Mouse (Mus musculus) embryonic facial prominence, embryonic 10.5 days (tissue): ENCODE results near the gene A930002H24Rik. TPM values are rescaled to one million over a fixed set of nuclear protein-coding genes. Genes with fewer than 3 reads are reported as not detected.

Experiments
- DNase-seq: peaks from one replicate; pipeline ENCODE4 v3.0.0-alpha.2; 2017; ENCODE audit warnings: low spot score
- H3K27ac ChIP-seq: fragments of 300-500 bp; sonication (generic); replicated peaks from 2 replicates; pipeline ENCODE4 v1.5.1; 2016; ENCODE audit warnings: mild to moderate bottlenecking
- H3K27me3 ChIP-seq: fragments of 300-500 bp; sonication (generic); replicated peaks from 2 replicates; pipeline ENCODE4 v1.6.1; 2016; ENCODE audit warnings: low read depth, mild to moderate bottlenecking; ENCODE audit not compliant: poor library complexity, severe bottlenecking
- H3K36me3 ChIP-seq: fragments of 300-500 bp; sonication (generic); replicated peaks from 2 replicates; pipeline ENCODE4 v1.6.1; 2016; ENCODE audit warnings: mild to moderate bottlenecking, moderate library complexity
- H3K4me1 ChIP-seq: fragments of 300-500 bp; sonication (generic); 2 replicates; pipeline ENCODE4 v1.6.1; 2016
- H3K4me3 ChIP-seq: fragments of 300-500 bp; sonication (generic); 2 replicates; pipeline ENCODE4 v1.5.1; 2016; ENCODE audit warnings: mild to moderate bottlenecking, moderate library complexity
- H3K9me3 ChIP-seq: fragments of 300-500 bp; sonication (generic); 2 replicates; pipeline ENCODE4 v1.6.1; 2016; ENCODE audit warnings: mild to moderate bottlenecking
- WGBS: fragments of 180-500 bp; shearing (Covaris S2); methylation state at CpG from one replicate; pipeline ENCODE4 v1.1.7; 2016; 5-methylcytosine and 5-hydroxymethylcytosine counted together
- polyA plus RNA-seq: library from polyadenylated mRNA; unstranded; fragments of >200 nt; fragmentation: Nextera tagmentation; extraction: Ambion mirVana; gene quantifications from 2 replicates; pipeline ENCODE4 v1.2.1, GENCODE M21; 2016

A930002H24Rik gene
- polyA plus RNA-seq, 1 experiment from 2014 or later: 2.5 TPM

GRCm38 (mm10) chr17:63828561-63829332, 34.8 kb downstream of the A930002H24Rik start:
- no peaks in the 10 kb centered on the region for H3K4me1 ChIP-seq
- H3K36me3 ChIP-seq: no peaks in the 10 kb centered on the region
- H3K27ac ChIP-seq: no peak overlapping the region
- no peaks in the 10 kb centered on the region for H3K27me3 ChIP-seq
- no peak overlapping the region for H3K4me3 ChIP-seq
- H3K9me3 ChIP-seq: no peaks in the 10 kb centered on the region
- WGBS: 64% methylated on average over 5 of the region's 5 CpGs
- DNase-seq: no peak

GRCm38 (mm10) chr17:63826767-63827166, 36.8 kb downstream of the A930002H24Rik start:
- Histone ChIP-seq H3K9me3 (no peaks in the 10 kb centered on the region), H3K36me3 (no peaks in the 10 kb centered on the region), H3K4me3 (no peak overlapping the region), H3K4me1 (no peaks in the 10 kb centered on the region), H3K27ac (no peak overlapping the region), H3K27me3 (no peaks in the 10 kb centered on the region)
- no peak for DNase-seq
- 89% methylated on average over 7 of the region's 7 CpGs for WGBS

- no peak overlapping the region for H3K4me3 ChIP-seq
- no peaks in the 10 kb centered on the region for H3K4me1 ChIP-seq
- no peaks in the 10 kb centered on the region for H3K9me3 ChIP-seq
- no peak for DNase-seq
- H3K27ac ChIP-seq: no peak overlapping the region
- 86% methylated on average over 8 of the region's 8 CpGs for WGBS
- no peaks in the 10 kb centered on the region for H3K36me3 ChIP-seq
- H3K27me3 ChIP-seq: no peaks in the 10 kb centered on the region
Measured at GRCm38 (mm10) chr17:63826196-63826595, 37.4 kb downstream of the A930002H24Rik start.

GRCm38 (mm10) chr17:63824141-63824540, 39.5 kb downstream of the A930002H24Rik start:
- no peaks in the 10 kb centered on the region for H3K4me1 ChIP-seq
- no peak overlapping the region for H3K27ac ChIP-seq
- H3K9me3 ChIP-seq: no peaks in the 10 kb centered on the region
- H3K4me3 ChIP-seq: no peak overlapping the region
- no peaks in the 10 kb centered on the region for H3K36me3 ChIP-seq
- WGBS: 92% methylated on average over 4 of the region's 4 CpGs
- no peak for DNase-seq
- H3K27me3 ChIP-seq: no peaks in the 10 kb centered on the region

GRCm38 (mm10) chr17:63818444-63819027, 45.1 kb downstream of the A930002H24Rik start:
- no peak for DNase-seq
- no peaks in the 10 kb centered on the region for H3K36me3 ChIP-seq
- 87% methylated on average over 10 of the region's 10 CpGs for WGBS

GRCm38 (mm10) chr17:63813552-63813951, 50.0 kb downstream of the A930002H24Rik start:
- no peak for DNase-seq
- Histone ChIP-seq H3K27me3 (no peaks in the 10 kb centered on the region), H3K27ac (no peak overlapping the region), H3K4me1 (no peaks in the 10 kb centered on the region), H3K4me3 (no peak overlapping the region), H3K36me3 (no peaks in the 10 kb centered on the region), H3K9me3 (no peaks in the 10 kb centered on the region)
- WGBS: 80% methylated on average over 6 of the region's 6 CpGs

More at GRCm38 (mm10) chr17:63818444-63819027, 45.1 kb downstream of the A930002H24Rik start:
- no peak overlapping the region for H3K4me3 ChIP-seq
- H3K9me3 ChIP-seq: no peaks in the 10 kb centered on the region
- no peaks in the 10 kb centered on the region for H3K4me1 ChIP-seq
- H3K27ac ChIP-seq: no peak overlapping the region
- no peaks in the 10 kb centered on the region for H3K27me3 ChIP-seq

Other genes with a start within 250 kb of the A930002H24Rik start
- gene Fer, start 729 bp downstream of the A930002H24Rik start, polyA plus RNA-seq: 27.2 and 29.2 TPM in 2 replicates